10 mouse cellular contexts compared by ENCODE assay signal in genomic region chr6:114094251-114094650, GRCm38 (mm10). TPM values are rescaled to one million over a fixed set of nuclear protein-coding genes. Genes with fewer than 3 reads are reported as not detected.
DNase-seq lines count a peak whose midpoint lies in the region; TF ChIP-seq lines count a peak whose summit lies in the region.
"Had no signal": no experiment of that assay in that cellular context is flagged by ENCODE, and none has a peak within 500 bp of the region (broad histone marks: within the 10 kb centered on the region; RNA-seq: fewer than 3 reads in every experiment).

No protein-coding gene starts in this region.

- DNase-seq in frontal cortex, postnatal 25 days (ENCODE audit: low spot score in 2 of 2), result peak; percentile 16 to 31
- peak; percentile 55 to 59 for DNase-seq in left cerebral cortex, adult 9 months (ENCODE audit: low spot score in 2 of 2)
- peak; percentile 97 for DNase-seq in retina, postnatal 1 day
- no peak for DNase-seq in heart, adult 8-10 months (ENCODE audit: low spot score)
- no peak for DNase-seq in spleen, adult 12 weeks (ENCODE audit: low spot score)
- DNase-seq in ovary, adult 18-20 months (ENCODE audit: low spot score), result no peak
- DNase-seq in lung, postnatal 36 days, result no peak
- DNase-seq: gastrocnemius, postnatal 36 days had no signal

- no peak overlapping the region for H3K4me3 ChIP-seq in cortical plate, adult 2 months (ENCODE audit: insufficient read depth, low read length)
- H3K4me3 ChIP-seq: limb, embryonic 15.5 days had no signal

- TF ChIP-seq CTCF in cortical plate, adult 2 months (IDR thresholded peaks at IDR 0.05; ENCODE audit: extremely low read depth, insufficient read depth, low read length), result no peak

- no peak for TF ChIP-seq POLR2A in cortical plate, adult 2 months (IDR thresholded peaks at IDR 0.05; ENCODE audit: extremely low read depth, insufficient read depth, low read length)

- H3K27ac ChIP-seq in cortical plate, adult 2 months (ENCODE audit: insufficient read depth, low read length), result peak overlapping the region; percentile 62; the same call in 1 of the 2 replicates
- H3K27ac ChIP-seq: limb, embryonic 15.5 days had no signal

- H3K4me1 ChIP-seq in cortical plate, adult 2 months (ENCODE audit: control insufficient read depth, insufficient read depth, low read length), result peaks cover 3% of the 10 kb centered on the region
- H3K4me1 ChIP-seq: limb, embryonic 15.5 days had no signal

RNA-seq across cellular contexts. Expression of gene Slc6a11, which starts 36.8 kb away (rescaled TPM):
- polyA plus RNA-seq in cortical plate, adult 2 months (2012; rRNA removed), result 123 and 124 TPM in 2 replicates
- total RNA-seq in heart, adult 8-10 months (2022), result not detected

RNA-seq across cellular contexts. Expression of gene Atp2b2, which starts 51.8 kb away (rescaled TPM):
- 232 and 238 TPM in 2 replicates for polyA plus RNA-seq in cortical plate, adult 2 months (2012; rRNA removed)
- 1 to 10 TPM; 1.0 to 3.0 (median 1.6) TPM for total RNA-seq in heart, adult 8-10 months (2022)

Comparison
In these comparisons a context has a peak if more than half of its experiments do, and no peak if none do; other contexts are left out.
1. DNase-seq: peak in frontal cortex, postnatal 25 days (2 of 2), left cerebral cortex, adult 9 months (2 of 2) and retina, postnatal 1 day (single experiment); none in heart, adult 8-10 months (single experiment), spleen, adult 12 weeks (single experiment), ovary, adult 18-20 months (single experiment) and lung, postnatal 36 days (single experiment).